Mouse (Mus musculus) liver, postnatal 0 days (tissue): ENCODE results near the gene Ier5l.

Source experiments
- CTCF ChIP-seq: sonication (generic); IDR thresholded peaks from 2 replicates; pipeline ENCODE4 v1.5.1; 2016; ENCODE audit warnings: antibody characterized with exemption, low read depth
- EP300 ChIP-seq: IDR thresholded peaks from 2 replicates; pipeline ENCODE4 v1.6.1; 2016; ENCODE audit warnings: antibody characterized with exemption, low read depth, mild to moderate bottlenecking

GRCm38 (mm10) chr2:30469009-30469408, 5.0 kb downstream of the Ier5l start:
- TF ChIP-seq EP300 (no peak), CTCF (no peak)
